Mouse (Mus musculus): ENCODE measurements at regions not wholly inside any gene's neighbourhood (a gene's known extent, or its start where the extent isn't known, plus 50 kb on each side); places are given as distances from the start of the nearest gene placed in this dataset.

- TF ChIP-seq POLR2A (IDR thresholded peaks at IDR 0.05; ENCODE audit: insufficient read length, low read depth) (no peak), POLR2AphosphoS2 (IDR thresholded peaks at IDR 0.05; ENCODE audit: insufficient read length, low read depth) (no peak), USF1 (IDR thresholded peaks at IDR 0.05; ENCODE audit: low read depth) (no peak), MAX (IDR thresholded peaks at IDR 0.05; ENCODE audit: low read depth) (no peak), E2F4 (IDR thresholded peaks at IDR 0.05; ENCODE audit: insufficient read depth) (no peak), TCF12 (IDR thresholded peaks at IDR 0.05; ENCODE audit: insufficient read depth, poor library complexity, severe bottlenecking) (no peak), CEBPB (IDR thresholded peaks at IDR 0.05; ENCODE audit: insufficient read depth, poor library complexity, severe bottlenecking) (no peak), MYOG (IDR thresholded peaks at IDR 0.05; ENCODE audit: control insufficient read depth in 1 of 3, insufficient read depth in 1 of 3, insufficient read length in 2 of 3, low read depth in 2 of 3) (no peak), REST (IDR thresholded peaks at IDR 0.05; ENCODE audit: insufficient read depth, insufficient read length) (no peak), SRF (IDR thresholded peaks at IDR 0.05; ENCODE audit: control insufficient read depth, insufficient read length, low read depth) (no peak), MYOD1 (IDR thresholded peaks at IDR 0.05; ENCODE audit: control insufficient read depth in 1 of 3, insufficient read length in 2 of 3, low read depth in 2 of 3) (no peak), TCF3 (IDR thresholded peaks at IDR 0.05; ENCODE audit: insufficient read length, low read depth) (no peak)
Measured at GRCm38 (mm10) chr6:94410480-94410879, 89.7 kb upstream of the Slc25a26 start.
